Mouse (Mus musculus): ENCODE results near the gene Psmd3. TPM values are rescaled to one million over a fixed set of nuclear protein-coding genes. Genes with fewer than 3 reads are reported as not detected.
A peak's percentile ranks its signal among the peaks of the same experiment; 100 is the strongest.
"Not testable (repeated sequence)": the region's sequence is repeated elsewhere in the genome, so short reads cannot be mapped to it uniquely, and the experiment has no call there.

The Psmd3 gene
- polyA plus RNA-seq, 1 experiment from 2014 or later, result 175 TPM

DNA sequence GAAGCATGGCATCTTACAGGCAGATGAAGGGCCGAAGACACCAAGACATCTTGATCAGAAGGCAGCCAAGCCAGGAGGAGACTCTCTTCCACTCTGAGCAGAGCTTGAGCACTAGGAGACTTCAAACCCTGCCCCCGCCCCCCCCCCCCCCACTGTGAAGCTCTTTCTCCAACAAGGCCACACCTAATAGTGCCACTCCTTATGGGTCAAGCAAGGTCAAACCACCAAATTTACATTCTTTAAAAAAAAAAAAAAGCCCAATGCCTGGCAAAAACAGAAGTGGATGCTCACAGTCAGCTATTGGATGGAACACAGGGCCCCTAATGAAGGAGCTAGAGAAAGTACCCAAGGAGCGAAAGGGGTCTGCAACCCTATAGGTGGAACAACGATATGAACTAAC lies 1.8 kb upstream of the Psmd3 start:
- H3K27me3 ChIP-seq (ENCODE audit: control insufficient read depth, insufficient read depth, low read depth, low read length); H3K36me3 ChIP-seq (ENCODE audit: control insufficient read depth, insufficient read depth, low read length); H3K4me3 ChIP-seq (ENCODE audit: low read depth, low read length); H3K9ac ChIP-seq (ENCODE audit: low read depth, low read length); H3K9me3 ChIP-seq (replicated peaks; ENCODE audit: control insufficient read depth, low read length, poor library complexity, severe bottlenecking); H3K4me2 ChIP-seq (ENCODE audit: low read length); H3K27ac ChIP-seq (ENCODE audit: low read length); ATAC-seq: not testable (repeated sequence)
- peaks cover 13% of the 10 kb centered on the region for H3K4me1 ChIP-seq (ENCODE audit: control insufficient read depth, insufficient read depth, low read length)
- WGBS, result 97% methylated on average over 3 of the region's 4 CpGs

DNA sequence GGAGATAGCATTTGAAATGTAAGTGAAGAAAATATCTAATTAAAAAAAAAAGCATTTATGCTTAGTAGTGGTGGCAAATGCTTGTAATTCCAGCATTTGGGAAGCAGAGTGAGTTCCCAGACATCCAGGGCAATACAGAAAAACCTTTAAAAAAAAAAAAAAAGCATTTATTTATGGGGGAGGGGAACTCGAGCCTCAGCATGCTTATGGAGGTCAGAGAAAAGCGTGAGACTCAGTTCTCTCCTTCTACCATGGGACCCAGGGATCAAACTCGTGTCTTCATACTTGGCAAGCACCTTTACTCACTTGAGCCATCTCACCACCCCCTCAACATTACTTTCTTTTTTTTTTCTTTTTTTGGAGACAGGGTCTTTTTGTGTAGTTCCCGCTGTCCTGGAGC lies 1.2 kb upstream of the Psmd3 start:
- no peaks in the 10 kb centered on the region for H3K27me3 ChIP-seq (ENCODE audit: control insufficient read depth, insufficient read depth, low read depth, low read length)
- H3K36me3 ChIP-seq (ENCODE audit: control insufficient read depth, insufficient read depth, low read length), result peaks cover 7% of the 10 kb centered on the region
- ATAC-seq, result no peak
- H3K4me2 ChIP-seq (ENCODE audit: low read length), result no peak overlapping the region; the same call in 1 of the 2 replicates
- peaks cover 13% of the 10 kb centered on the region for H3K4me1 ChIP-seq (ENCODE audit: control insufficient read depth, insufficient read depth, low read length)
- no peak overlapping the region for H3K27ac ChIP-seq (ENCODE audit: low read length)
- 77% methylated on average over 4 of the region's 4 CpGs for WGBS
- H3K9me3 ChIP-seq (replicated peaks; ENCODE audit: control insufficient read depth, low read length, poor library complexity, severe bottlenecking), result no peaks in the 10 kb centered on the region
- H3K4me3 ChIP-seq (ENCODE audit: low read depth, low read length), result no peak overlapping the region
- H3K9ac ChIP-seq (ENCODE audit: low read depth, low read length), result no peak overlapping the region

DNA sequence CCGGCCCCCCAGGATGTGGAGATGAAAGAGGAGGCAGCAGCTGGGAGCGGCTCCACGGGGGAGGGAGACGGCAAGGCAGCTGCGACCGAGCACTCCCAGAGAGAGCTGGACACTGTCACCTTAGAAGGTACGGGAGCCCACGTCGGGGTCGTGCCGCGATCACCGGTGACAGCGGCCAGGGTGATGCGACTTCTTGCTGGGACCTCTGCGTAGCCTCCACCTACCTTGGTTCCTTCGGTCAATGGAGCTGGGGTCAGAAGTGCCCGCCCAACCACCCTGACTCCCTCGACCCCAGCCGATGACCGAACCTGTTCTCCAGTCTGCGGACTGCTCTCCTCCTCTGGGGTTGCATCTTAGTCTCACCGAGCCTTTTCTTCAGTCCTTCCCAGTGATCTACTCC lies 457 bp downstream of the Psmd3 start:
- peak; percentile 22 for ATAC-seq
- H3K36me3 ChIP-seq (ENCODE audit: control insufficient read depth, insufficient read depth, low read length), result peaks cover 13% of the 10 kb centered on the region
- H3K4me1 ChIP-seq (ENCODE audit: control insufficient read depth, insufficient read depth, low read length), result peaks cover 13% of the 10 kb centered on the region
- H3K27ac ChIP-seq (ENCODE audit: low read length), result peak overlapping the region; percentile 81
- H3K9ac ChIP-seq (ENCODE audit: low read depth, low read length), result peak overlapping the region; percentile 100
- H3K27me3 ChIP-seq (ENCODE audit: control insufficient read depth, insufficient read depth, low read depth, low read length), result no peaks in the 10 kb centered on the region
- H3K4me3 ChIP-seq (ENCODE audit: low read depth, low read length), result peak overlapping the region; percentile 99
- under 1% methylated on average over 23 of the region's 23 CpGs for WGBS
- H3K4me2 ChIP-seq (ENCODE audit: low read length), result peak overlapping the region; percentile 93
- no peaks in the 10 kb centered on the region for H3K9me3 ChIP-seq (replicated peaks; ENCODE audit: control insufficient read depth, low read length, poor library complexity, severe bottlenecking)

DNA sequence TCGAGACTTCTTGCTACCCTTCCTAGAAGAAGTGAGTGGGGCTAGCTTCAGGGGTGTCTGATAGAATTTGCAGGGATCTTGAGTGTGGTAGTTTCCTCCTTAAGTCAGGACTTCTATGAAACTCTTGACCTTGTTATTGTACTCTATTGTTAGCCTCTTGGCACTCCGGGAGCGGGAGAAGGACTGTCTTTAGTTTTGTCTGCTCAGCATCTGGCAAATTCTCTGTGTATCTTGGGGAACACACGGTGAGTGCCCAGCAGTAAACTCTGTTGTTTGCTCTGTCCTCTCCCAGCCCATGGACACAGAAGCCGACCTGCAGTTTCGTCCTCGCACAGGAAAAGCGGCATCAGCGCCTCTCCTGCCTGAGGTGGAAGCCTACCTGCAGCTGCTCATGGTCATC lies 3.3 kb downstream of the Psmd3 start:
- ATAC-seq, result no peak
- no peak overlapping the region for H3K4me3 ChIP-seq (ENCODE audit: low read depth, low read length)
- peaks cover 13% of the 10 kb centered on the region for H3K4me1 ChIP-seq (ENCODE audit: control insufficient read depth, insufficient read depth, low read length)
- H3K27me3 ChIP-seq (ENCODE audit: control insufficient read depth, insufficient read depth, low read depth, low read length), result no peaks in the 10 kb centered on the region
- H3K9ac ChIP-seq (ENCODE audit: low read depth, low read length), result no peak overlapping the region
- WGBS, result 92% methylated on average over 9 of the region's 9 CpGs
- no peaks in the 10 kb centered on the region for H3K9me3 ChIP-seq (replicated peaks; ENCODE audit: control insufficient read depth, low read length, poor library complexity, severe bottlenecking)
- no peak overlapping the region for H3K27ac ChIP-seq (ENCODE audit: low read length)
- H3K36me3 ChIP-seq (ENCODE audit: control insufficient read depth, insufficient read depth, low read length), result peaks cover 30% of the 10 kb centered on the region
- H3K4me2 ChIP-seq (ENCODE audit: low read length), result no peak overlapping the region

DNA sequence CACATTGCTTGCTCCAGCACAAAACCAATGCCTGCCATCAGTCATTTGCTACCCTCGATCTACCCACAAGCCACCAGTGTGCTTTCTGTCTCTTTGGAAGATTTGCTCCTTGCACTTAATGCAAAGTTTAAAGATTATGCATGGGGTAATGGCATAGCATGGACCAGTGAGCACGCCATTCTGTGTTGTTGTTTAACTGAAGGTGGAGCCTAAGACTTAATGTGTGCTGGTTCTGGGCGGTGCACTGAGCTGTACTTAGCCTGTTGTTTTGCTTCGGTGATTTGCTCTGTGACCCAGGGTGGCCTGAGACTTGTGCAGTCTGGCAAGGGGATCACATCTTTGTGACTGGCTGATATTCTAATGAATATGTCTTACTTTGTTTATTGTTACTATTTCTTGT lies 4.6 kb downstream of the Psmd3 start:
- no peak overlapping the region for H3K4me3 ChIP-seq (ENCODE audit: low read depth, low read length)
- peaks cover 9% of the 10 kb centered on the region for H3K4me1 ChIP-seq (ENCODE audit: control insufficient read depth, insufficient read depth, low read length)
- no peak for ATAC-seq
- no peak overlapping the region for H3K9ac ChIP-seq (ENCODE audit: low read depth, low read length)
- no peaks in the 10 kb centered on the region for H3K27me3 ChIP-seq (ENCODE audit: control insufficient read depth, insufficient read depth, low read depth, low read length)
- H3K4me2 ChIP-seq (ENCODE audit: low read length), result no peak overlapping the region
- WGBS, result 90% methylated on average over 4 of the region's 4 CpGs
- H3K27ac ChIP-seq (ENCODE audit: low read length), result no peak overlapping the region
- peaks cover 34% of the 10 kb centered on the region for H3K36me3 ChIP-seq (ENCODE audit: control insufficient read depth, insufficient read depth, low read length)
- no peaks in the 10 kb centered on the region for H3K9me3 ChIP-seq (replicated peaks; ENCODE audit: control insufficient read depth, low read length, poor library complexity, severe bottlenecking)

DNA sequence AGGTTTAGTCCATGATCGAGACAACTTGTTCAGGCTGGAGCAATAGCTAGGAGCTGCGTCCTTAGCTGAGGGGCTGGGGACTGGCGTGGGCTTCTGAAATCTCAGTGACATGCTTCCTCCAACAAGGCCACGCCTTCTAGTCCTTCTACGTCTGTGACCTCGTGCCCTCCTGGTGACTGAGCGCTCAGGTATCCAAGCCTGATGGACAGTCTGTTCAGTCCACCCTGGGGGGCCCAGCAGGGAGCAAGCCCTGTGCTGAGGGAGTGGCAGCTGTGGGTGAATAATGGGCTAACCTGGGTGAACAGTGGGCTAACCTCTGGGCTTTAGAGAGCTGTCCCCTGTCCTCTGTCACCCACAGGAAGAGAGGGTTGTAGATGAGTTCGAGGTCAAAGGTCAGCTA lies 5.7 kb downstream of the Psmd3 start:
- H3K4me1 ChIP-seq (ENCODE audit: control insufficient read depth, insufficient read depth, low read length), result peaks cover 9% of the 10 kb centered on the region
- no peaks in the 10 kb centered on the region for H3K9me3 ChIP-seq (replicated peaks; ENCODE audit: control insufficient read depth, low read length, poor library complexity, severe bottlenecking)
- no peak overlapping the region for H3K27ac ChIP-seq (ENCODE audit: low read length)
- no peak overlapping the region for H3K4me2 ChIP-seq (ENCODE audit: low read length)
- WGBS, result 89% methylated on average over 8 of the region's 8 CpGs
- no peak overlapping the region for H3K4me3 ChIP-seq (ENCODE audit: low read depth, low read length)
- H3K27me3 ChIP-seq (ENCODE audit: control insufficient read depth, insufficient read depth, low read depth, low read length), result no peaks in the 10 kb centered on the region
- H3K9ac ChIP-seq (ENCODE audit: low read depth, low read length), result no peak overlapping the region
- no peak for ATAC-seq
- H3K36me3 ChIP-seq (ENCODE audit: control insufficient read depth, insufficient read depth, low read length), result peaks cover 44% of the 10 kb centered on the region

DNA sequence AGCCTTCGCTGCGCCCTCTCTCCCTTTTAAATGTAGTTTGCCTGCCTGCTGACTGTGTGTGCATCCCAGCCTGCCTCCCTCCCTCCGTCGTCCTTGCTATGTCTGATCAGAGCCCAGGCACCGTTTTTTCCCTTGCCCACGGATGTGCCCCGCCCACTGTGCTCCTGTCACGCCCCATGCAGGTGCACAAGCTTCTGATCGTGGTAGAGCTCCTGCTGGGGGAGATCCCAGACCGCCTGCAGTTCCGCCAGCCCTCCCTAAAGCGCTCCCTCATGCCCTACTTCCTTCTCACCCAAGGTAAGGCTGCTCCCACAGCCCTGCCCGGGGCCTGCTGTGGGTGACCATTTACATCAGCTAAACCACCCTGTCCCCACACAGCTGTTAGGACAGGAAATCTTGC lies 10.8 kb downstream of the Psmd3 start:
- Histone ChIP-seq H3K27ac (ENCODE audit: low read length) (no peak overlapping the region), H3K4me1 (ENCODE audit: control insufficient read depth, insufficient read depth, low read length) (no peaks in the 10 kb centered on the region), H3K4me3 (ENCODE audit: low read depth, low read length) (no peak overlapping the region), H3K9me3 (replicated peaks; ENCODE audit: control insufficient read depth, low read length, poor library complexity, severe bottlenecking) (no peaks in the 10 kb centered on the region), H3K9ac (ENCODE audit: low read depth, low read length) (no peak overlapping the region), H3K36me3 (ENCODE audit: control insufficient read depth, insufficient read depth, low read length) (peaks cover 56% of the 10 kb centered on the region), H3K4me2 (ENCODE audit: low read length) (no peak overlapping the region), H3K27me3 (ENCODE audit: control insufficient read depth, insufficient read depth, low read depth, low read length) (no peaks in the 10 kb centered on the region)
- no peak for ATAC-seq
- WGBS, result 78% methylated on average over 13 of the region's 13 CpGs

DNA sequence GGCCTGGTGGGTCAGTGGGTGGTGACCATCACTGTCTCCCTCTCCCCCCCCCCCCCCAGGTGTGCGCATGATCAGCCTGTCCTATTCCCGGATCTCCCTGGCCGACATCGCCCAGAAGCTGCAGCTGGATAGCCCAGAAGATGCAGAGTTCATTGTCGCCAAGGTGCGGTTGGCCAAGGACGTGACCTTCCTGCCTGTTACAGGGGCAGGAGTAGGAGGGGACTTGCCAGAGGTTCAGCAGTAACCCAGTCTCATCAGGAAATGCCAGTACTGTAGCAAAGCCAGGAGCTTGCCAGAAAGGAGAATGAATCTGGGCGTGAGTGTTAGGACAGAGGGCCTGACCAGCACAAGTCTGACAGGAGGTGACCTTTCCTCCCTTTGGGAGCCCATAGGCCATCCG lies 11.4 kb downstream of the Psmd3 start:
- Histone ChIP-seq H3K9me3 (replicated peaks; ENCODE audit: control insufficient read depth, low read length, poor library complexity, severe bottlenecking) (no peaks in the 10 kb centered on the region), H3K9ac (ENCODE audit: low read depth, low read length) (no peak overlapping the region), H3K4me2 (ENCODE audit: low read length) (no peak overlapping the region), H3K36me3 (ENCODE audit: control insufficient read depth, insufficient read depth, low read length) (peaks cover 55% of the 10 kb centered on the region), H3K4me1 (ENCODE audit: control insufficient read depth, insufficient read depth, low read length) (no peaks in the 10 kb centered on the region), H3K4me3 (ENCODE audit: low read depth, low read length) (no peak overlapping the region), H3K27ac (ENCODE audit: low read length) (no peak overlapping the region), H3K27me3 (ENCODE audit: control insufficient read depth, insufficient read depth, low read depth, low read length) (no peaks in the 10 kb centered on the region)
- 90% methylated on average over 8 of the region's 9 CpGs for WGBS
- ATAC-seq, result no peak

DNA sequence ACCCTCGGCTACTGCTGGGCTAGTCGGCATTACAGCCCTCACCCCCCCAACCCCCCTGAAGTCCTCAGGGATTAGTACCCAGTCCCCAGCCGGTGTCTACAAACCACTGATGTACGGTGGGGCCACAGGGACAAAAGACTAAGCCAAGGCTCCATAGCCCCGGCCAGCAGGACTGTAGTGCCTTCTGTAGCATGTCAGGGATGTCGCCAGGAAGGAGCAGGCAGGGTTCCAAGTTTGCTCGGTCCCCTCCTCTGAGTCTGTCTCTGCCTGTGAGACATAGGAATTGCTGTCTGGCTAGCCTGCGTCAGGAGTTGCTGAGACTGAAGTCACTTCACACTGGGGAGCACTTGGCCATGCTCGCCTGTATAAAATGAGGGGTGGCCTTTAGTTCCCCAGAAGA lies 11.9 kb downstream of the Psmd3 start:
- H3K9ac ChIP-seq (ENCODE audit: low read depth, low read length), result no peak overlapping the region
- ATAC-seq, result no peak
- H3K4me2 ChIP-seq (ENCODE audit: low read length), result no peak overlapping the region
- WGBS, result 82% methylated on average over 9 of the region's 9 CpGs
- H3K27me3 ChIP-seq (ENCODE audit: control insufficient read depth, insufficient read depth, low read depth, low read length), result no peaks in the 10 kb centered on the region
- no peaks in the 10 kb centered on the region for H3K4me1 ChIP-seq (ENCODE audit: control insufficient read depth, insufficient read depth, low read length)
- no peak overlapping the region for H3K27ac ChIP-seq (ENCODE audit: low read length)
- H3K36me3 ChIP-seq (ENCODE audit: control insufficient read depth, insufficient read depth, low read length), result peaks cover 55% of the 10 kb centered on the region
- H3K9me3 ChIP-seq (replicated peaks; ENCODE audit: control insufficient read depth, low read length, poor library complexity, severe bottlenecking), result no peaks in the 10 kb centered on the region
- H3K4me3 ChIP-seq (ENCODE audit: low read depth, low read length), result no peak overlapping the region

DNA sequence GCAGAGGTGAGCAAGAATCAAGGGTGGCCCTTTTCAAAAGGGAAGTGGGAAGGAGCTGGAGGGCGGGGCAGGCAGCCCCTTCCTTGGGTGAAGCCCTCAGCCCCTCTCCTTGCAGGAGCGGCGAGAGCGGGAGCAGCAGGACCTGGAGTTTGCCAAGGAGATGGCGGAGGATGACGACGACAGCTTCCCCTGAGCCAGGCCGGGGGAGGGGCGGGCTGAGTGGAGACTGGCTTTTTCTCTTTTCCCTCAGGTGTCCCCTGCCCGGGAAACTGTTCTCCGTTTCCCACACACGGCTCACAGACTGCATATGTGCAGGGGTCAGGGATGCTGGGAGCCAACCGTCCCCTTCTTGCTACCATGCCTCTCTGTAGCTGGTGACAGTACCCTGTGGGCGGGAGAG lies 13.1 kb downstream of the Psmd3 start:
- Histone ChIP-seq H3K9ac (ENCODE audit: low read depth, low read length) (no peak overlapping the region), H3K4me2 (ENCODE audit: low read length) (no peak overlapping the region), H3K27me3 (ENCODE audit: control insufficient read depth, insufficient read depth, low read depth, low read length) (no peaks in the 10 kb centered on the region), H3K27ac (ENCODE audit: low read length) (no peak overlapping the region), H3K4me1 (ENCODE audit: control insufficient read depth, insufficient read depth, low read length) (no peaks in the 10 kb centered on the region), H3K4me3 (ENCODE audit: low read depth, low read length) (no peak overlapping the region), H3K9me3 (replicated peaks; ENCODE audit: control insufficient read depth, low read length, poor library complexity, severe bottlenecking) (no peaks in the 10 kb centered on the region), H3K36me3 (ENCODE audit: control insufficient read depth, insufficient read depth, low read length) (peaks cover 45% of the 10 kb centered on the region)
- no peak for ATAC-seq
- 76% methylated on average over 14 of the region's 14 CpGs for WGBS
